Mouse (Mus musculus): ENCODE data around the gene Lurap1l. TPM values are rescaled to one million over a fixed set of nuclear protein-coding genes. Genes with fewer than 3 reads are reported as not detected.
A peak's percentile ranks its signal among the peaks of the same experiment; 100 is the strongest.
"Not testable (repeated sequence)": the region's sequence is repeated elsewhere in the genome, so short reads cannot be mapped to it uniquely, and the experiment has no call there.

Gene Lurap1l
- polyA plus RNA-seq, 1 experiment: 0.02 TPM

- H3K27ac ChIP-seq (ENCODE audit: control insufficient read depth, insufficient read depth, low read depth, low read length): no peak overlapping the region
- peaks cover 9% of the 10 kb centered on the region for H3K4me1 ChIP-seq (ENCODE audit: control insufficient read depth, insufficient read depth, low read length)
- TF ChIP-seq CTCF (IDR thresholded peaks at IDR 0.05; ENCODE audit: control insufficient read depth, insufficient read depth, insufficient replicate concordance, low read depth, low read length) (no peak), POLR2A (IDR thresholded peaks at IDR 0.05; ENCODE audit: control insufficient read depth, low read depth, low read length) (no peak)
- H3K4me3 ChIP-seq (ENCODE audit: control insufficient read depth, low read depth, low read length): no peak overlapping the region
- no peaks in the 10 kb centered on the region for H3K36me3 ChIP-seq (ENCODE audit: control insufficient read depth, insufficient read depth, low read length)
- no peaks in the 10 kb centered on the region for H3K27me3 ChIP-seq (ENCODE audit: control insufficient read depth, insufficient read depth, low read length)
Measured at GRCm38 (mm10) chr4:80907973-80908372, 2.5 kb upstream of the Lurap1l start.

DNA sequence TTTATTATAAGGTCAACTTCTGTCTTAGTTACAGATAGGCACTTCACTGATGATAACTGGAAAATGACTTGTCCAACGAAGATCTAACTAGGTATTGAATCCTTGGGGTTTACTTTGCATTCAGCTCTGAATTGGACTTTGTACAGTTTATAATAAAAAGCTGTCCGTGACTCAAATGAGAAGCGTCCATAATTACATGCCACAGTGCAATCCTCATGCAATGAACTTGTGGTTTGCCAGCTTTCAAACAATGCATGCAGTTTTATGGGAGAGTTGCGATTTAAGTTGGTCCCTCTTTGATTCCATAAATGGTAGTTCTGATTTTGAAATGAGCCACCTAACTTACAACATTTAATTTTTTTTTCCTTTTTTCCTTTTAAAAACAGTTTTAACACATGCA is 1.5 kb upstream of the Lurap1l start:
- Histone ChIP-seq H3K4me1 (ENCODE audit: control insufficient read depth, insufficient read depth, low read length) (peaks cover 9% of the 10 kb centered on the region), H3K27ac (ENCODE audit: control insufficient read depth, insufficient read depth, low read depth, low read length) (no peak overlapping the region), H3K27me3 (ENCODE audit: control insufficient read depth, insufficient read depth, low read length) (no peaks in the 10 kb centered on the region), H3K4me3 (ENCODE audit: control insufficient read depth, low read depth, low read length) (no peak overlapping the region), H3K36me3 (ENCODE audit: control insufficient read depth, insufficient read depth, low read length) (no peaks in the 10 kb centered on the region)
- TF ChIP-seq POLR2A (IDR thresholded peaks at IDR 0.05; ENCODE audit: control insufficient read depth, low read depth, low read length) (no peak), CTCF (IDR thresholded peaks at IDR 0.05; ENCODE audit: control insufficient read depth, insufficient read depth, insufficient replicate concordance, low read depth, low read length) (no peak)

DNA sequence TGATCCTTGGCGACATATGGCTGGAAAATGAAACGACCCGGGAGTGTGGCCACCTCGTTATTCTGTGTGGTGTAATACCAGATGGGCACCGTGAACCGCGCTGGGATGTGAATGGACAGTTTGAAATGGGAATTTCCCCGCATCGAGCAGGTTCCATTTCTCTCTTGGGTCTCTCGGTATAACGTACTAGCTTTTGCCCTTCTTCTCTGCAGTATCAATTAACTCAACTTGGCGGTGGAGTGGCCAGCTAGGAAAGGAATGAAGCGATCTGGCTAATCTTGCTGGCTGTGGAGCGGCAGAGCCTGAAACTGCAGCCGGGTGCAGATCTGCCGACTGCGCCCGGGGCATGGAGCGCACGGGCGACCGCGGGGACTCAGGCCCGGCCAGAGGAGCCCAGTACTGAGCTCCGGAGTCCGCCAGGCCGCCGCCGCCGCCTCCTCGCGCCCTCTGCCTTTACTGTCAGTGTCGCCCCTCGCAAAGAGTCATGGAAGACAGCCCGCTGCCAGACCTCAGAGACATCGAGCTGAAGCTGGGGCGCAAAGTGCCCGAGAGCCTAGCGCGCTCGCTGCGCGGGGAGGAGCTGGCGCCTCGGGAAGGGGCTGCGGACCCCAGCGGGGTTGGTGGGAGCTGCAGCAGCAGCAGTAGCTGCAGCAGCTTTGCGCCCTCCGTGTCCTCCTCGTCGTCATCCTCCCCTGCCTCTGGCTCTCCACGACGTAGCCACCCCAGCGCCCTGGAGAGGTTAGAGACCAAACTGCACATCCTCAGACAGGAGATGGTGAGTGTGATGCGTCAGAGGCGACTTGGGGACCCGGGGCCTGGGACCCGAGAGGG is 640 bp downstream of the Lurap1l start:
- no peak overlapping the region for H3K27ac ChIP-seq (ENCODE audit: control insufficient read depth, insufficient read depth, low read depth, low read length)
- H3K36me3 ChIP-seq (ENCODE audit: control insufficient read depth, insufficient read depth, low read length): no peaks in the 10 kb centered on the region
- H3K4me1 ChIP-seq (ENCODE audit: control insufficient read depth, insufficient read depth, low read length): peaks cover 9% of the 10 kb centered on the region
- TF ChIP-seq POLR2A (IDR thresholded peaks at IDR 0.05; ENCODE audit: control insufficient read depth, low read depth, low read length) (no peak), CTCF (IDR thresholded peaks at IDR 0.05; ENCODE audit: control insufficient read depth, insufficient read depth, insufficient replicate concordance, low read depth, low read length) (no peak)
- no peaks in the 10 kb centered on the region for H3K27me3 ChIP-seq (ENCODE audit: control insufficient read depth, insufficient read depth, low read length)
- peak overlapping the region; percentile 84 for H3K4me3 ChIP-seq (ENCODE audit: control insufficient read depth, low read depth, low read length)

DNA sequence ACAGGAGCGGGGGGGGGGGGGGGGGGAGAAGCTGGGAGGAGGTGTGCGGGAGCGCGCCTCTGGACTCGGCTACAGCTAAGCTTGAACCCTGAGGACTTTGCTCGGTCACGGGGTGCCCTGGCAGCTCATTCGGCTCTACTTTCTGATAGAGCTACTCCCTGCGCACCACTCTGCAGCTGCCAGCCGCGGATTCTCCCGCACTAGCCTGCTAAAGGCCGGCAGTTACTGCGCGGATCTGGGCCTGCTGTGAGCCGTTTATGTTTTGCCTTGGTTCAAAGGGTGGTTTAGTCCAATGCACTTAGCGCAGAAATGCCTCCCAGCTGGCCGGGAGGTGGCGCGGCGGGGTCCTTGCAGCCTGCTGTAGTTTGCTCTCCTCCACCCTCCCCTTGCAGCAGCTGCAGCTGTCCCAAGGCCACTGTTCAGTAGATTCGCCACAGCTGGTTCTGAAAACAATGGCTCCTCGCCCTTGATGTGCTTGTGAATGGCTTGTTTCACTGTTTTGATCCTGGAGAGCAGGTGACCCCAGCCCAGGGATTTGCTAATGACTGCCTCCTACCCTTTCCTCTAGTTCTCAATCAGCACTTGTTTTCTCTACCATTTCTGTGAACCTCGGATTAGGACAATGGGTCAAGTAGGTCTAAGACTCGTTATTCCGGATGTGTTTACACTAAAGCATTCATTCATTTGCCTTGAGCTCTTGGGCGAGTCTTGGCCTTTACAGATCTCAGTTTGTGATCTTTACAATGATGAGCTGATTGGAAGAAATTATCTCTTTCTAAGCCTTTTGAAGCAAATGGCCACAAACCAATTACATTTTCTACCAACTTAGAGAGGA is 1.5 kb downstream of the Lurap1l start:
- Histone ChIP-seq H3K36me3 (ENCODE audit: control insufficient read depth, insufficient read depth, low read length) (no peaks in the 10 kb centered on the region), H3K27ac (ENCODE audit: control insufficient read depth, insufficient read depth, low read depth, low read length) (no peak overlapping the region), H3K4me1 (ENCODE audit: control insufficient read depth, insufficient read depth, low read length) (peaks cover 9% of the 10 kb centered on the region), H3K4me3 (ENCODE audit: control insufficient read depth, low read depth, low read length) (peak overlapping the region; percentile 84), H3K27me3 (ENCODE audit: control insufficient read depth, insufficient read depth, low read length) (no peaks in the 10 kb centered on the region)
- TF ChIP-seq POLR2A (IDR thresholded peaks at IDR 0.05; ENCODE audit: control insufficient read depth, low read depth, low read length): no peak
- TF ChIP-seq CTCF (IDR thresholded peaks at IDR 0.05; ENCODE audit: control insufficient read depth, insufficient read depth, insufficient replicate concordance, low read depth, low read length): peak; percentile 35; the same call in 1 of the 2 replicates

DNA sequence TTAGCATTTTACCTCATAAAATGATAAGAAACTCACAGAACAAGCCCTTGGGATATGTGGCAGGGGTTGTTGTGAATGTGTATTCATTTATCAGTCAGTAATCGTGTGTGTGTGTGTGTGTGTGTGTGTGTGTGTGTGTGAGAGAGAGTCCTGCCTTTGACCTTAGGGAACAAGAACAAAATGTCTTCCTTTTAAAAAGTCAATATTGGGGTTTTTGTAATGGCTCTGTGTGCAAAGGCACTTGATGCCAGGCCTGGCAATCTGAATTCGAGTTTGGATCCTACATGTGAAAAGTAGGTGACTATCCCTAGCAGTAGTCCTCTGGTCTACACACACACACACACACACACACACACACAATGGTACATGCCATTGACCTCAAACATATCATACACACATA is 4.8 kb downstream of the Lurap1l start:
- TF ChIP-seq CTCF (IDR thresholded peaks at IDR 0.05; ENCODE audit: control insufficient read depth, insufficient read depth, insufficient replicate concordance, low read depth, low read length): no peak
- TF ChIP-seq POLR2A (IDR thresholded peaks at IDR 0.05; ENCODE audit: control insufficient read depth, low read depth, low read length): no peak
- no peaks in the 10 kb centered on the region for H3K36me3 ChIP-seq (ENCODE audit: control insufficient read depth, insufficient read depth, low read length)
- H3K27ac ChIP-seq (ENCODE audit: control insufficient read depth, insufficient read depth, low read depth, low read length): no peak overlapping the region
- H3K4me3 ChIP-seq (ENCODE audit: control insufficient read depth, low read depth, low read length): no peak overlapping the region
- peaks cover 9% of the 10 kb centered on the region for H3K4me1 ChIP-seq (ENCODE audit: control insufficient read depth, insufficient read depth, low read length)
- no peaks in the 10 kb centered on the region for H3K27me3 ChIP-seq (ENCODE audit: control insufficient read depth, insufficient read depth, low read length)

GRCm38 (mm10) chr4:80916695-80917094 is 6.2 kb downstream of the Lurap1l start:
- H3K36me3 ChIP-seq (ENCODE audit: control insufficient read depth, insufficient read depth, low read length): no peaks in the 10 kb centered on the region
- no peak overlapping the region for H3K4me3 ChIP-seq (ENCODE audit: control insufficient read depth, low read depth, low read length)
- H3K27me3 ChIP-seq (ENCODE audit: control insufficient read depth, insufficient read depth, low read length): no peaks in the 10 kb centered on the region
- TF ChIP-seq POLR2A (IDR thresholded peaks at IDR 0.05; ENCODE audit: control insufficient read depth, low read depth, low read length) (no peak), CTCF (IDR thresholded peaks at IDR 0.05; ENCODE audit: control insufficient read depth, insufficient read depth, insufficient replicate concordance, low read depth, low read length) (no peak)
- H3K27ac ChIP-seq (ENCODE audit: control insufficient read depth, insufficient read depth, low read depth, low read length): no peak overlapping the region
- peaks cover 3% of the 10 kb centered on the region for H3K4me1 ChIP-seq (ENCODE audit: control insufficient read depth, insufficient read depth, low read length)

DNA sequence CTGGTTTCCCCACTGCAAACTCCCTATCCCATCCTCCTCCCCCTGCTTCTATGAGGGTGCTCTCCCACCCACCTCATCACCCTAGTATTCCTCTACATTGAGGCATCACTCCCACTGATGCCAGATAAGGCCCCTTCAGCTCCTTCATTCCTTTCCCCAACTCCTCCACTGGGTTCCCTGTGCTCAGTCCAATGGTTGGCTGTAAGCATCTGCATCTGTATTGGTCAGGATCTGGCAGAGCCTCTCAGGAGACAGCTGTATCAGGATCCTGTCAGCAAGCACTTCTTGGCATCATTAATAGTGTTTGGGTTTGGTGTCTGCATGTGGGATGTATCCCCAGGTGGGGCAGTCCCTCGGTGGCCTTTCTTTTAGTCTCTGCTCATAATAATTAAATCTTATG is 6.7 kb downstream of the Lurap1l start:
- not testable (repeated sequence) for H3K4me1 ChIP-seq (ENCODE audit: control insufficient read depth, insufficient read depth, low read length); H3K4me3 ChIP-seq (ENCODE audit: control insufficient read depth, low read depth, low read length); H3K36me3 ChIP-seq (ENCODE audit: control insufficient read depth, insufficient read depth, low read length); H3K27me3 ChIP-seq (ENCODE audit: control insufficient read depth, insufficient read depth, low read length); H3K27ac ChIP-seq (ENCODE audit: control insufficient read depth, insufficient read depth, low read depth, low read length)
